Mouse (Mus musculus) Muller cell, postnatal 12 days (primary cell): ENCODE data around the gene Abcc9.

Experiments used
- DNase-seq: peaks from one replicate; pipeline ENCODE4 v3.0.0-alpha.2; 2015; ENCODE audit errors: inconsistent ontology term

Abcc9 gene

DNA sequence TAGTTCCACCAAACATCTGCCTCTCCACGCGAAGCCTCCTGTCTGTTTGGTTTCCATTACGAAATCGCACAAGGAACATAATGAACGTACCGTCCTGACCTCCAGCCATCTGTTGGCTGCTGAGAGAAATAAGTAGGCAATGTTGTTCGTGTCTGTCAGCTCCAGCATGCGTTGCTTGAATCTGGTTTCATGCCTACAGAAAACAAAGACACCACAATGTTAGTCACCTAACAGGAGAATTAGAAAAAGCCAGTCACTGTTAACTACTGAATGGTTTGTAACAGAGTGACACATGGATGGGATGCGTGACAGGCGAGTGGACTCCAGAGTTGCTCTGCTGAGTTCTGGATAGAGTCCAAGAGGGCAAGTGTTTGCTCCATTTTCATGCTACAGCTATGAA lies 87.8 kb downstream of the Abcc9 start:
- DNase-seq = peak; percentile 15

DNA sequence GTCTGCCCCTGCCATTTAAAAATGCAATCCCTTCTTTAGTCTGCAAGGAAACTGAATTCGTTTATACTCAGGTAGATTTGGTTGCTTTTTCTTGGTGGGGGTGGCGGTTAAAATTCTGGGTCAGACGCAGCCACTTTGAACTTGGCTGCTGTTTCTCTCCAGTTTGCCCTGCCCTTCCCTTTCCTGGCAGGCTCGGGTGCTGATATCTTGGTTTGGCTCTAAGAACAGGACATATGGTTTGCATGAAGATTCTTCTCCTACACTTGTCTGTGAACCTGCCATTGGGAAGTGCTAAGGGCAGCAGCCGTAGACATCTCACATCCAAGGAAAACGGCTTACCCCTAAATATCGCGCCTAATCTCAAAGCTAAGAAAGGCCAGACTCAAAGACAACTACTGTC lies 89.7 kb downstream of the Abcc9 start:
- no peak for DNase-seq

DNA sequence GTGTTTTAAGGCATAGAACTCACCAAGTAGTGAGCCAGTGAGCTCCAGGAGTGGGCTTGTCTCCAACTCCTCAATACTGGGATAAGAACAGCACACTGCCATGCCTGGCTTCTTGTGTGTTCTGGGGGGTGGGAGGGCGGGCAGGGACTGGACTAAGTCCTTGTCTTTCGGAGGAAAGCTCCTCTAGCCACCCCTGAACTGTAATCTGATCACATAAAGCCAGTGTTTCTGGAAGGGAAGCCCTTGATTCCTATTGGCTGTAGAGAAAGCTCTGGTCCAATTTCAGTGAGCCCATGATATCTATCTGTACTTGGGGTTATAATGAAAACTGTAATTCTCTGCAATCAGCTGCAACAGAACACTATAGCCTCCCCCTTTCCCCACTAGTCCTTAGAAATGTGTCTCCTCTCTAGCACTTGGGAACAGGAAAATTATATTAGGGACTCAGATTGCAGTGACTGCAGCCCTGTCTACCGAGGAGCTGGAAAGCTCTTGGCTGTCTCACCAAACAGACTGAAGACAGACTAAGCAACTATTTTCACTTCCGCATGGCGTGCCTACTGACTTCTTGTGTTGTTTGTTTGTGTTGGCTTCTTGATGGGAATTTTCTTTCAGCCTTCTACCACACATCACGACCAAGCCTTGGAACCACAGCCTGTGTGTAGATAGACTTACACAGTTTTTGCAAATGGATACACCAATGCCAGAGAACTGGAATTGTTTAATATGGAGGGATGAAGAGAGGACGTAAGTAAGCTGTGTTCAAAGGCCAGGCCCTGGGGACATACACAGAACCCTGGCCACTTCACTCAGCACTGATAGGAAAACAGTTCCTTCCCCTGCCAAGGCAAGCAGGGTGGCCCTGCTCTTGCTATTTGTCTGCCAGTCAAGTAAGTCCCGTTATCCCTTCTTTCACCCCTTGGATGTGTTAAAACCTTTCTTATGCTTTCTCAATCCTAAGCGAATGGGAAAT lies 92.4 kb downstream of the Abcc9 start:
- no peak for DNase-seq

DNA sequence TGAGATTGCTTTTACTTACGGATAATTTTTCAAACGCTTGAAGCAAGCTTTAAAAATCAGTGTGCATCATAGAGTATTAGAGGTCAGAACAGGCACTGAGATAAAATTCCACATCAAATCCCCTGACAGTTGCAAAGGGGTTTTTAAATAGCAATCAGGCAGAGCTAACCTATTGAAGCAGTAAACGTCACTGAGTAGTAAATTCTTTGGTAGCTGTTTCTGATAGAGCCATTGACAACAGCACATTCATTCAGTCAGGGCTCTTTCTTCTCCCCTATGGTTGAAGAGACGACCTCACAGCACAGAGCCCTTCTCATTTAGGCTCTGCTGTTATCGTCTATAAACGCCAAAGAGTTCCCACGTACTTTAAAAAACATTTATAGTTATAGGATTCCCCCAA lies 95.0 kb downstream of the Abcc9 start:
- no peak for DNase-seq

DNA sequence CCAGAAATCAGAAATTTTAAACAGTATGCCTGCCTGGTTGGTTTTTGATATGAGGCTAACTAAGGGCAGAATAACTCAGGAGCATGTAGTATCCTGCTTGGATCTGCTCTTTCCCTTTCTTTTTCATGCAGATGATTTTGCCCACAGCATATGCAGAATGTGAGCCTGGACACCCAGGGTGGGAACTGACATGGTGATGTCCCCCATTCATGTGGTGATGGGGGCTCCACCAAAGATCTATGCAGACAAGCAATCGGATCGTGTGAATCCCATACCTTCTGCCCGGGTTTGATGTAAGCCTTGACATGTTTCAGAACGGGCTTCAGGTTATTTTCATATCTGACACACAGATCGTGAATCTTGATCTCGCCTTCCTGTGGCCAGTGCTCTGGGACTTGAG lies 99.3 kb downstream of the Abcc9 start:
- no peak for DNase-seq

DNA sequence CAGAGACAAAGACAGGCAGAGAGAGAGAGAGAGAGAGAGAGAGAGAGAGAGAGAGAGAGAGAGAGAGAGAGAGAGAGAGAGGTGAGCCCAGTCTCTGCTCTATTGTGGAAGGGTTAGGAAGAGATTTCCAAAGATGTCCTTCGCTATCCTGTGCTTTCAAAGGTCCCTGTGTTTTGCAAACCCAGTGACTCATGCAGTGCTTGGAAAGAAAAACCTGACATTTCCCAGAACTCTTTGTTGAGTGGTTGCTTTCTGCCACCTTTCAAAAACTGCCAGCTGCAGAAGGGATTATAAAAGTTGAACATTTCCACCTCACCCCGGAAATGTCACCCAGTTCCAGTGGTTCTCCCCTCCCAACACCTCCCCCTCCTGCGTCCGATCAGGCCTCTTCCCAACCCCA lies 123.3 kb downstream of the Abcc9 start:
- no peak for DNase-seq

DNA sequence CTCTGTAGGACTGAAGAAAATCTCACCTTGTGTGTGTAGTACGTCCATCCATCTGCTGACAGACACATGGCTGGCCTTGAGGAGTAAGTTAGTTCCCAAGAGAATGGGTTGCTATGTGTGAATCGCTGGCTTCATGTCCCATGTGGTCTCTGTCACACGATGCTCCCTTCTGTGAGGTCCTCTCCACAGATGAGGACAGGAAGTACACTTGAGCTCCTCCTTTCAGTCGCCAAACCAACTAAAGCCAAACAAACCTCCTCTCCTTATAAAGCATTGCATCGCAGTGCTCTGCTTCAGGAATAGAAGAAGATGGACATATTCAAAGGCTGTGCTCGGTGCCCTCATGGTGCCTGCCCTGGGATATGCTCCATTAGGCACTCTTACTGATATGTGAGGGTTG lies 124.3 kb downstream of the Abcc9 start:
- no peak for DNase-seq

DNA sequence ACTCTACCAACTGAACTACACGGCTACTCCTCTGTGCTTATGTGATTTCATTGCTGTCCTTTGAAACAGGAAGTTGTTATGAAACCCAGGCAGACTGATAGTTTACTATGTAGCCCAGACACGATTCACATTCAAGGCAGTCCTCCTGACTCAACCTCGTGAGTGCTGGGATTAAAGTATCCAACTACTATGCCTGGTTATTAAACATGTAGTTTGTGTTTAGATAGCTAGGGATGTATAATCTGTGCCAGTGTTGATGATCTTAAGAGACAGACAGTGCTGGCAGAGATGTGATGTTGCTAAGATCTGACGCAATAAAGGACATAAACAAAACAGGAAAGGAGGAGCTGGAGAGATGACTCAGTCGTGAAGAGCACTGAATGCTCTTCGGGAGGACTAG lies 129.2 kb downstream of the Abcc9 start:
- no peak for DNase-seq

DNA sequence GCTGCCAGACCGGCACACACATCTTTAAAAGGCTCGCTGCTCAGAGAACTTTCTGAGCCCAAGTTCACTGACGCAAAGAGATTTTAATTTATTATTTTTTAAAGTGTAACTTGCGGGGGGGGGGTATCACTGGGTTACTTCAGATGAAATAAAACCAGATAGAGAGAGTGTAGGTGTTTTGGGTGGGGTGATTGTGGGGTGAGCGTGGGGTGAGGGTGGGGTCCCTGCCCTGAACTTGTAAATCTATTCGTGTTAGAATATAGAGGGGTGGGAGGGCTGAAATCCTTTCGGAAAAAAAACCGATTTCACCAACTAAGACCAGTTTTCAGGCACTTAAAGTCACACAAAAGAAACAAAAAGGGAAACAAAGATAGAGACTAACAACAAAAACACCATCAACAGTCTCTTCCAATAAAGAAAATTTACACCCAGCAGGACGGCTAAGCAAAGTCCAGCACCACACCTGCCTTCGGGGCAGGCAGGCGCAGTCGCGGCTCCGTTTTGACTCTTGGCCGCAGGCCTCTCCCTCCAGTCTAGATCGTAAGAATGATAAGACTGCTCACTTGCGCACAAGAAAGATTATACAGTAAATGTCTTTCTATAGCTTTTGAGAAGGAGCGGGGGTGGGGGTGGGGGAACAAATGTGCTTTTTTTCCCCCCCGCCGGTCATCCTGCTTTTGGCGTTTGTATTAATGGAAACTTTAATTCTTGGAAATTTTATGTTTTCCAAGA lies 130.3 kb downstream of the Abcc9 start:
- no peak for DNase-seq

DNA sequence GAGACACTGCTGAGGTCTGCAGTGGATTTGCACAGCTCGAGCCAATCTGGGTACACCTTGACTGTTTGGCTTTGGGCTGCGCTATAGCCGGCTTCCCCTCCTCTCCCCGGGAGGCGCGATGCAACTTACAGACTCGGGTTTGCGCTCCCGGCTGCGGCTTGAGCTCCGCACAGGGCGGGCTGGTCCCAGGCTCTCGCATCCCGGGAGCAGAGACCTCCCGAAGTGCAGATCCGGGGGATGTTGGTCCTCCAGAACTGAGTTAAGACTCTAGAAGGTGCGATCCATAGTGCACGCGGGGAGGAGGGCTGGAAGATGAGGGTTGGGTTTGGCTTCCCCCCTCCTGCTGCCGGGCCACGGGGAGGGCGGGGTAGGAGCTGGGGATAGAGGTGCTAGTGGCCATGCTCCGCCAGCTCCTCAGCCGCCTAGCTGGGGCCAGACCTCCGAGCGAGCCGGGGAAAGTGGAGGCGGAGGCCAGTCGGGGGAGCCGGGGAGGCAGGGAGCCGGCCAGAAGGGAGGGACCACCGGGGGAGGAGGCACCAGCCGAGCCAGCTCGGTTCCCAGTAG lies 131.0 kb downstream of the Abcc9 start, which contains the start of gene Kcnj8:
Gene Kcnj8, minus strand, starts transcription at position 560 of the 564 bp plus-strand sequence.
- peak; percentile 70 for DNase-seq

DNA sequence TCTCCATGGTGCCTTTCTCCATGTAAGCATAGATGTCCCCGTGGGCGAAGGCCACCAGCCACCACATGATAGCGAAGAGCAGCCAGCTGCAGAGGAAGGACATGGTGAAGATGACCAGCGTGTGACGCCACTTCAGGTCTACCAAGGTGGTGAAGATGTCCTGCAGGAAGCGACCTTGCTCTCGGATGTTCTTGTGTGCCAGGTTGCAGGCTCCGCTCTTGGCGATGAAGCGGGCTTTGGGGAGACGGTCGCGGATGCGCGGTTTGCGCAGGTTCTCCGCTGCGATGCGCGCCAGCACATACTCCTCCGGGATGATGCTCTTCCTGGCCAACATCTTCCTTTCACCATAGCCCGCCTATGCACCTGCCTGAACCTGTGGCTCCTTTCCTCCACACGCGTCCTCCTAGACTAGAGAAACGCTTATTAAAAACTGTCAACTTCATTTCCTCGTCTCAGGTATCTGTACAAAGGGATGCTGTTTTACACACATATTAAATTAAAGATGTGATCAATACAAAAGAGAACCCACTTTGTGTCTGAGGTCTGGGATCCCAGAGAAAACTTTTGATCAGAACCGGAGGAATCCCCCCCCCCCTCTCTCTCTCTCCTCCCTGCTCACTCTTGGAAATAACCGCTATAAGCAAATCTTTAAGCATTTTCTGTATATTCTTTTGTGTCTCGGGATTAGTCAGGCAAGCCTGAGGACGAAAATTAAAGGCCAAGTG lies 131.9 kb downstream of the Abcc9 start:
- DNase-seq = no peak

DNA sequence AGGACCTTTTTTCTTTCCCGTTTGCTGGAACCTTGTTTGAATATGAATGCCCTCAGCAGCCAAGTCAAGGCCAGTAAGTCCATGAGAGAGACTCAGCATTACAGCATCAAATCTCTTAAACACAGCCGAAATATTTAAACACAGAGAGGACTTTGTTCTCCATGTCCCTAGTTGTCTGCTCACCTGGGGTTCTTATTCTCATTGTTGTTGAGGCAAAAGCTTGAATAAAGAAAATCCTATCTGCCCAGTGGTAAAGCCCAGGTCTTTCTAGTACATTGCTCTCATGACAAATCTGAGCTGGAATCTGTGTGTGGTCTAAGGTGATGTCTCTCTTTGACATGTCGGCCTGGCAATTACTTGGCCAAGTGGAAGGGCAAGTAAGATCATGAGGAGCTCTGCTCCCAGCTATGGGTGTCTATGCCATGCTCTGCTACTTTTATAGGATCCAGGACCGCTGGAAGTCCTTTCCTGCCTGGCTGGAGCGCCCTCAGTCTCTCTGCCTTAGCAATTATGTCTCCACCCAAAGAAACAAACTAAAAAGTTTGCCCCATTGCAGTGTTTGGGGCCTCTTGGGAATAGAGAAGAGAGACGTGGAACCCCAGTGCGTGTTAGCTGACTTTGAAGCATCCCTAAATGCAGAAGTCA lies 133.3 kb downstream of the Abcc9 start:
- DNase-seq = no peak

DNA sequence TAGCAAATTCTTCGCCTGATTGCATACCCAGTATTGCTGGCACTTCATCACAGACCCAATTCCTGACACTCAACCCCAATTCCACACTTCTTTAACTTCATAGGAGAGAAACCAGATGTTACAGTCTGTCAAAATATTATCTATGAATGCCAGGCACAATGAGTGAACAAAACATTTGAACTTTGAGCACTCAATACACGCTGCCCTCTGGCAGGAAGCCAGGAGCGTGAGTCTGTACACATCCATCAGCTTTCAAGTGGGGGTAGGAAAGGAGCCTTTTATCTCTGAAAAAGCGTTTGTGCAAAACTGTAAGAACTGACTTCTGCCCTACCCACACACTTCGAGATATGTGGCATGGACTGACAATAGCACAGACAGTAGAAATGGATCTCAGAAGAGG lies 134.7 kb downstream of the Abcc9 start:
- no peak for DNase-seq

DNA sequence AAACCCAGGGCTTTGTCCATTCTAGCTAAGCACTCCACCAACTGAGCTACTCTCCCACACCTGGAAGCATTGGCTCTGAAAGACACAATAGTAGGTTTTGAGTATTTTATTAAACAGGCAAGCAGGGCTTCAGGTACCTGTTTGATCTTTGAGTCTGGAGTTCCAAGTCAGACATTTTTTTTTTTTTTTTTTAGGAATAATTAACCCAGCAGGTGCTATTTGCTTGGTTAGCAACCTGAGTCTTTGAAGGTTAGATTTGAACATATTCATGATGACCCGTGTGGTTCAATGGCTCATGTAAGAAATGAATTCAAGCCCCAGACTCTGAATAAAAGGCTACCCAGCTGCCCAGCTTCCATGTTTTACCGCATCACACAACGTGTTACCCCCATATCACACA lies 137.4 kb downstream of the Abcc9 start:
- no peak for DNase-seq

DNA sequence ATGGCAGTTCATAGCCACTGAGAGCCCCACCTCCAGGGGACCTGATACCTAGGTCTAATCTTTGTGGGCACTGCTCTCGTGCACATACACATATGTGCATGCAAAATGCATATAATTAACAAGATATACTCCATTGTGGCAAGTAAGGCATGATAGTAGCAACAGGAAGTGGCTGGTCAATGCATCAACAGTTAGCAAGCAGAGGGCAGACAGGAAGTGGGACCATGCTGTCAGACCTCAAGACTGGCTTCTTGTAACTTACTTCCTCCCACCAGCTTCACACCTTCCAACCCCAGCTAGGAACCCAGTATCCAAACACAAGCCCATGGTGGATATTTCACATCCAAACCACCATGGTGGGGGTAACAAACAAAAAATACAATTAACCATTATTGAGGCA lies 141.0 kb downstream of the Abcc9 start:
- no peak for DNase-seq

DNA sequence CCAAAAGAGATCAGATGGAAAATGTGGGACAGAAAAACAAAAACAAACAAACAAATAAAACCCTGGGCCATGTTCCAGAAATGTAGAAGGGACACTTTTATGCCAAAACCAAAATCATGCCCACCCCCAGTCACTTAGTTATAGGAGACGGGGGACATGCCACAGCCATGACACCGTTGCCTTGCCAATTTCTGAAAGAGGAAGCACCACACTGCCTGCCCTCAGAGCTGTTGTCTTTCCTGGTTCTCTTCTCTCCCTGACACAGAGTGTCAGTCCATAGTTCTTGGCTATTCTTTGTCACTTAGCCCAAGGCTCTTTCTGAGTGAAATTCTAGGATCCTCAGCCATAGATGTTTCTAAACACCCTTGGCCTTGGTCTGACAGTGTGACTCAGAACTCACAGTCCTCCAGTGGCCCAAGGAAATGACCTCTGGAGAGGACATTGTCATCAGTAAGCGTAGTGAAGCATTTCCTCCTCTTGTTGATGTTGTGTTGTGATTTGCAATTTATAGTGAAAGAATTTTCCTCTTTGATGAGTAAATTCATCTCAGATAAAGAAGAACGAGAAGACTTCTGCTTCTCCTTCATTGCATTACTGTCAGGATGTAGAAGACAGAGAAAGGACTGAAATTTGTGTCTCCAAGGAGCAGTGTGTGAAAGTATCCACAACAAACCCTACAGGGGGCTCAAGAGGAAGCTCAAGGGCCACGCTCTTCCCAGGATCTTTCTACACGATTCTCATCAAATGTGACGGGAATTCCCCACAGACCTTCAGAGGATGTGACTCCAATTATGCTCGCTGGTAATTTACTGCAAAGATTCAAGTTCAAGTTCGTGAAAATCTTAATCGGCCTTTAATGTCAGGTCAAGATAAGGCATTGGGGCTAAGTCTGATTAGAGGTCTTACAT lies 143.1 kb downstream of the Abcc9 start:
- DNase-seq = no peak

DNA sequence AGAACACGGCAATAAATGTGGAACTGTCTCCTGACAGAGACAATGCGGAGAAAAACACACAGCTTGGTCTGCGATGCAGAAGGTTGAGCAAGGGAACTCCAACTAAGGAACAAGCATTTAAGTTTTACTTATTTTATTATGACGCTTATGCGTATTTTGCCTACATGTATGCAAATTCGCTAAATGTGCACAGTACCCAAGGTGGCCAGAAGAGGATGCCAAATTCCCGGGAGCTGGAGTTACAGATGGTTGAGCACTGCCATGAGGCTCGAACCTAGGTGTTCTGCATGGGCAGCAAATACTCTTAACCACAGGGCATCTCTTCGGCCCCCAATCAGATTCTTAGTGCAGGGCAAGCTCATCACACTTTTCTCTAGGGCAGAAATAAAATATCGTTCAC lies 144.0 kb downstream of the Abcc9 start:
- DNase-seq = no peak

DNA sequence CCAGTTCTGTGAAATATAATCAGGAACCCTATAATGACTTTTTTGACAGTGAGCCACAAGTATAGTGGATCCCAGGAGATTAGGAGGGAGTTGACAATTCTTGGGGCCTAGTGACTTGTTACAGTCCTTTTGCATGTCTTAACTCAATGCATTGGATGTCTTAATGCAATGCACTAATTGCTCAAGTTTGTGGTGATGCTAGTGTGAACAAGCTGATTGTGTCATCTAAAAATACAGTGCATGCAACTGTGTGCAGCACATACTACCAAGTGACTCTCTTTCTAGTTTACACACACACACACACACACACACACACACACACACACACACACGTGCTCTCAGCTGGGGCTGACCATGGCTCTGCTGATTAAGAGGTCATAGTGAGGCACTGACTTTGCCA lies 146.1 kb downstream of the Abcc9 start:
- no peak for DNase-seq

DNA sequence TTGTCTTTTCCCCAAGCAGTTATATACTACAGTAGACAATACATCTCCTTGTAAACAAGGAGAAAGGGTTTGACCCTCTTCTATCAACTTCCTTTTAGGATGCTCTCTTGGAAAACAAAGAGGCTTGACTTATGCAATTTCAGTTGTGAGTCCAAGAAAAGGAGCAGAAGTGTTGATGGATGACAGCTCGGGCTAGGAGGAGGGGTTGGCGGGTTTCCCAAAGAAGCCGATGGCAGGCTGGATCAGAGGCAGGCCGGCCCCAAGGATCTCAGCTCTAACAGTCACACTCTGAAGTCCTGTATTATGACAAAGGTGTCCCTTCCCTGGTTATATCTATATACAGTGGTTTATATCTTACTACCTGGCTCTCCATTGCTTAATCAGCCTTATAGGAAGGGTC lies 150.6 kb downstream of the Abcc9 start:
- DNase-seq = no peak

DNA sequence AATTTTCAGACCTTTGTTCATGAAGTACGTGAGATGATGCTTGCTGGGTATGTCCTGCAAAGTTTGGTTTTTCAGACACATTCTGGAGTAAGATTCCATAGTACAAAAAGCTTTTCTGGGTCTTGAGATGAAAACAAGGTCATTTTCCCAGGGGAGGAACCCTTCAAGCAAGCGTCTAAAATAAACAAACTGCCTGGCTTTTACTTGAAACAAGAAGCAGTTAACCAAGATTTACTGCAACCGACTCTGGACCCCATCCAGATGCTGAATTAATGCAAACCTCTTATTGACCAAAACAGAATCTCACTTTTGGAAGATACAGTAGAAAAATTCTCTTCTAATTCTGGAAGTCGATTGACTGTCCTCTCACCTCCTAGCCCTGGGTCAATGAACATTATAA lies 151.2 kb downstream of the Abcc9 start:
- no peak for DNase-seq
